Mouse (Mus musculus) stomach, postnatal 0 days (tissue): ENCODE measurements around the gene Spata9.

Source experiments
- CTCF ChIP-seq: IDR thresholded peaks from 2 replicates; pipeline ENCODE4 v1.5.1; 2016; ENCODE audit warnings: antibody characterized with exemption, low read depth, mild to moderate bottlenecking, moderate library complexity
- EP300 ChIP-seq: optimal IDR thresholded peaks from 2 replicates; pipeline ENCODE3; 2016; ENCODE audit warnings: antibody characterized with exemption

- TF ChIP-seq EP300 = no peak
- no peak for TF ChIP-seq CTCF
Measured at GRCm38 (mm10) chr13:76003272-76003671, 36.3 kb downstream of the Spata9 start.
